Mouse (Mus musculus): ENCODE results near the gene Oprl1. TPM values are rescaled to one million over a fixed set of nuclear protein-coding genes. Genes with fewer than 3 reads are reported as not detected.

Oprl1 gene
- polyA plus RNA-seq, 2 experiments = 0.11 TPM; not detected in 1

DNA sequence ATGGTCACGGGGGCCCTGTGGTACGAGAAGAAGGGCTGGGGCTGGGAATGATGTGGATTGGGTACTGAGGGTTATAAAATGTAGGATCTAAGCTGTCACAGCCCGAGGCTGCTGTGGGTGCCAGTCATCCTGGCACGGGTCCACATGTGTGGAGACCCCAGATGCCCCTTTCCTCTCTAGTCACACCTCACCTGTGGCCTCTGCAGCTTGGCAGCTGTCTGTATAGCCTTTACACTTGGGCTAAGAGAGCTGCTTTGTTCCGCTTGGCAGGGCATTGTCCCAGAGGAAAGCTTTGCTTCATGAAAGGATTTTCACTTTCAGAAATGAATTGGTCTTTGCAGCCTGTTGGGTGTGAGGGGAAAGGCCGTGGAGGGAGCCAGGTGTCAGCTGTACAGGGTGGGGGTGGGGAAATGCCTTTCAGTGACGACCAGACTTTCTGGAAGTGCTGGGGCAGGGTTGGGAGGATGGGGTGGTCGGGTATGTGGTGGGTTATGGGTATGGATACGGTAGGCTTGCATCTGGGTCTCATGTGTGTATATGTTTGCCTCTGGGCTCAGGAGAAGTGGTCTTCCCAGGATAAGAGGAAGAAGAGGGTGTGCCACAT, 12.9 kb downstream of the Oprl1 start:
- Histone ChIP-seq H3K4me3 (ENCODE audit: insufficient read depth in 1 of 2, low read depth in 2 of 2, low read length in 2 of 2) (no peak overlapping the region), H3K4me1 (replicated peaks; ENCODE audit: control insufficient read depth in 2 of 2, insufficient read depth in 2 of 2, low read length in 1 of 2) (no peaks in the 10 kb centered on the region), H3K4me2 (ENCODE audit: low read depth) (no peak overlapping the region), H3K36me3 (replicated peaks; ENCODE audit: control insufficient read depth, insufficient read depth, low read depth) (no peaks in the 10 kb centered on the region), H3K9ac (replicated peaks) (no peak overlapping the region), H3K27ac (no peak overlapping the region), H3K9me3 (ENCODE audit: control insufficient read depth, low read length) (no peaks in the 10 kb centered on the region), H3K27me3 (ENCODE audit: control insufficient read depth, insufficient read depth, low read length) (no peaks in the 10 kb centered on the region)
- TF ChIP-seq CTCF (IDR thresholded peaks at IDR 0.05; ENCODE audit: low read depth) (no peak), EP300 (IDR thresholded peaks at IDR 0.05; ENCODE audit: low read depth) (no peak)
- WGBS (ENCODE audit: insufficient replicate concordance) = 37% methylated on average over 9 of the region's 9 CpGs
- ATAC-seq (ENCODE audit: insufficient read depth) = no peak
- no peak for DNase-seq (ENCODE audit: low read depth in 3 of 3, low spot score in 3 of 3)

DNA sequence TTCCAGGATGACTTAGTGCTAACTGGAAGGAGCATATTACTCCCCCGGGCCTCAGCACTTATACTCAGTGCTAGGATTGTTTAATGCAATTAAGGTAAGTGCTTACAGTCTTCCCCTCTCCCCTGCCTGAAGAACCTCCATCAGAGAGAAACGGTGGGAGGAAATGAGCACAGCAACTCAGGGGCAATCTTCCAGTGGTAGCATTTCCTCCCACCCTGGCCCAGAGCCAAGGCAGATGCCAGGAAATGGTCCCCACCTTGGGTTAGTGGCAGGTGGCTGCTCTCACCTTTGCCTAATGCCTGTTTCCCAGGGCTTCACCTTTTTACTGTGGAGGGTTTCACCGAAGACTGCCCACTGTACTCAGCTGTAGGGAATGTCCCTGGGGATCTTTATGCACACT, 15.2 kb downstream of the Oprl1 start:
- Histone ChIP-seq H3K4me1 (replicated peaks; ENCODE audit: control insufficient read depth in 2 of 2, insufficient read depth in 2 of 2, low read length in 1 of 2) (no peaks in the 10 kb centered on the region), H3K36me3 (replicated peaks; ENCODE audit: control insufficient read depth, insufficient read depth, low read depth) (no peaks in the 10 kb centered on the region), H3K27me3 (ENCODE audit: control insufficient read depth, insufficient read depth, low read length) (no peaks in the 10 kb centered on the region), H3K27ac (no peak overlapping the region), H3K9me3 (ENCODE audit: control insufficient read depth, low read length) (no peaks in the 10 kb centered on the region), H3K4me2 (ENCODE audit: low read depth) (no peak overlapping the region), H3K9ac (replicated peaks) (no peak overlapping the region), H3K4me3 (ENCODE audit: insufficient read depth in 1 of 2, low read depth in 2 of 2, low read length in 2 of 2) (no peak overlapping the region)
- TF ChIP-seq EP300 (IDR thresholded peaks at IDR 0.05; ENCODE audit: low read depth) = no peak
- no peak for TF ChIP-seq CTCF (IDR thresholded peaks at IDR 0.05; ENCODE audit: low read depth)
- 38% methylated on average over 3 of the region's 3 CpGs for WGBS (ENCODE audit: insufficient replicate concordance)
- DNase-seq (ENCODE audit: low read depth in 3 of 3, low spot score in 3 of 3) (no peak), ATAC-seq (ENCODE audit: insufficient read depth) (no peak)

DNA sequence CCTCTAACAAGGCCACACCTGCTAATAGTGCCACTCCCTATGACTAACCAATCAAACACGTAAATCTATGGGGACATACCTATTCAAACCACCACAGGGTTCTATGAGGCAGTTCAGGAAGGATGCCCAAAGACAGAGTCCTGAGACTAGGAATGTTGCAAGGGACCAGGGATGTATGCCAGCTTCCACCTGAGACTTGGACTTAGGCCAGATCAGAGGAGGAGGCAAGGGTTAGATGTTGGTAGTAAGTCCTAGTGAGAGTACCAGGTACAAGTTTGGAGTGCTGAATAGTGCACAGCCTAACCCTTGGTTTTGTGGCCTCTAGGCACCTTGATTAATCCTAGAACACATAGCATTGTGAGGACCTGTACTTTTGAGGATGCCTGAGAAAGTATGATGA, 37.8 kb downstream of the Oprl1 start:
- Histone ChIP-seq H3K36me3 (replicated peaks; ENCODE audit: control insufficient read depth, insufficient read depth, low read depth) (no peaks in the 10 kb centered on the region), H3K4me2 (ENCODE audit: low read depth) (no peak overlapping the region), H3K4me3 (ENCODE audit: insufficient read depth in 1 of 2, low read depth in 2 of 2, low read length in 2 of 2) (no peak overlapping the region), H3K9ac (replicated peaks) (no peak overlapping the region), H3K9me3 (ENCODE audit: control insufficient read depth, low read length) (no peaks in the 10 kb centered on the region), H3K27ac (no peak overlapping the region), H3K27me3 (ENCODE audit: control insufficient read depth, insufficient read depth, low read length) (no peaks in the 10 kb centered on the region), H3K4me1 (replicated peaks; ENCODE audit: control insufficient read depth in 2 of 2, insufficient read depth in 2 of 2, low read length in 1 of 2) (no peaks in the 10 kb centered on the region)
- 39% methylated on average over 1 of the region's 1 CpGs for WGBS (ENCODE audit: insufficient replicate concordance)
- TF ChIP-seq CTCF (IDR thresholded peaks at IDR 0.05; ENCODE audit: low read depth) = no peak
- TF ChIP-seq EP300 (IDR thresholded peaks at IDR 0.05; ENCODE audit: low read depth) = no peak
- DNase-seq (ENCODE audit: low read depth in 3 of 3, low spot score in 3 of 3) (no peak), ATAC-seq (ENCODE audit: insufficient read depth) (no peak)

DNA sequence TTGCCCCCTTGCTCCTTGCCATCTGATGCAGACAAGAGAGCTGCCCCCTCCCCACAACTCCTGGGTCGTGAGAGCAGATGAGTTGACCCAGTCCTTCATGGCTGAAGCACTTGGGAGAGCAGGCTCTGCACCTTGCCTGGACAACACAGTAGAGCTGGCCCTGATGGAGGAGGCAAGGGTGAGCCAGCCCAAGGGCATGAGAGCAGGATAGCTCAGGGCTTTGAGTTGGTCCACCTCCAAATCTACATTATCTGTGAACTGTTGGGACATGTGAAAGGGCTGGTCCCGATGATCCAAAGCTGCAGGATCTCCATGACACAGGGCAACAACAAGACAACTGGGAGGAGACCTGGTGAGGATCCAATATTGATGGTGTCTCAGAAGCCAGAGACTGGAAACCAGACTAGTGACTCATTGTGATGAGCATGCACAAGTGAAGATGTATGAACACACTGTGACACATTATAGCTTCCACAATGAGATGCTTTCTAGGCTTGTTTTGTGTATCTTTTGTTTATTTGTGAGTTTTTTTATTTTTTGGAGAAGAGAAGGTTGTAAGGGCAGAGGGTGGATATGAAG, 43.4 kb downstream of the Oprl1 start:
- ATAC-seq (ENCODE audit: insufficient read depth) (no peak), DNase-seq (ENCODE audit: low read depth in 3 of 3, low spot score in 3 of 3) (no peak)
- H3K36me3 ChIP-seq (replicated peaks; ENCODE audit: control insufficient read depth, insufficient read depth, low read depth) = no peaks in the 10 kb centered on the region
- H3K27ac ChIP-seq = no peak overlapping the region
- no peaks in the 10 kb centered on the region for H3K4me1 ChIP-seq (replicated peaks; ENCODE audit: control insufficient read depth in 2 of 2, insufficient read depth in 2 of 2, low read length in 1 of 2)
- no peak overlapping the region for H3K9ac ChIP-seq (replicated peaks)
- no peaks in the 10 kb centered on the region for H3K27me3 ChIP-seq (ENCODE audit: control insufficient read depth, insufficient read depth, low read length)
- 39% methylated on average over 2 of the region's 2 CpGs for WGBS (ENCODE audit: insufficient replicate concordance)
- TF ChIP-seq EP300 (IDR thresholded peaks at IDR 0.05; ENCODE audit: low read depth) (no peak), CTCF (IDR thresholded peaks at IDR 0.05; ENCODE audit: low read depth) (no peak)
- no peaks in the 10 kb centered on the region for H3K9me3 ChIP-seq (ENCODE audit: control insufficient read depth, low read length)
- H3K4me3 ChIP-seq (ENCODE audit: insufficient read depth in 1 of 2, low read depth in 2 of 2, low read length in 2 of 2) = no peak overlapping the region
- H3K4me2 ChIP-seq (ENCODE audit: low read depth) = no peak overlapping the region

GRCm38 (mm10) chr2:181759041-181759440, 44.2 kb downstream of the Oprl1 start:
- 20% methylated on average over 4 of the region's 4 CpGs for WGBS (ENCODE audit: insufficient replicate concordance)
- ATAC-seq (ENCODE audit: insufficient read depth) (no peak), DNase-seq (ENCODE audit: low read depth in 3 of 3, low spot score in 3 of 3) (no peak)
- TF ChIP-seq CTCF (IDR thresholded peaks at IDR 0.05; ENCODE audit: low read depth) (no peak), EP300 (IDR thresholded peaks at IDR 0.05; ENCODE audit: low read depth) (no peak)
- no peak overlapping the region for H3K4me3 ChIP-seq (ENCODE audit: insufficient read depth in 1 of 2, low read depth in 2 of 2, low read length in 2 of 2)
- H3K4me1 ChIP-seq (replicated peaks; ENCODE audit: control insufficient read depth in 2 of 2, insufficient read depth in 2 of 2, low read length in 1 of 2) = no peaks in the 10 kb centered on the region
- no peaks in the 10 kb centered on the region for H3K9me3 ChIP-seq (ENCODE audit: control insufficient read depth, low read length)
- no peaks in the 10 kb centered on the region for H3K36me3 ChIP-seq (replicated peaks; ENCODE audit: control insufficient read depth, insufficient read depth, low read depth)
- H3K4me2 ChIP-seq (ENCODE audit: low read depth) = no peak overlapping the region
- no peak overlapping the region for H3K27ac ChIP-seq
- H3K27me3 ChIP-seq (ENCODE audit: control insufficient read depth, insufficient read depth, low read length) = no peaks in the 10 kb centered on the region
- no peak overlapping the region for H3K9ac ChIP-seq (replicated peaks)

All from liver, embryonic 14.5 days (tissue).